Mouse (Mus musculus) cortical plate, adult 2 months (tissue): ENCODE results near the gene Abhd12.

Source experiments
- CTCF ChIP-seq: fragments of 200-500 bp; IDR thresholded peaks from 2 replicates; pipeline ENCODE4 v1.5.1; 2011; ENCODE audit warnings: mild to moderate bottlenecking, control low read depth, low read length; ENCODE audit not compliant: insufficient read depth; ENCODE audit errors: extremely low read depth
- POLR2A ChIP-seq: fragments of 200-500 bp; IDR thresholded peaks from 2 replicates; pipeline ENCODE4 v1.6.1; 2011; ENCODE audit warnings: mild to moderate bottlenecking, low read length, control low read depth; ENCODE audit not compliant: insufficient read depth; ENCODE audit errors: extremely low read depth

- no peak for TF ChIP-seq CTCF
- no peak for TF ChIP-seq POLR2A
Observed at GRCm38 (mm10) chr2:150859709-150860470, 44.7 kb downstream of the Abhd12 start.
